Mouse (Mus musculus): ENCODE data around the gene Emc9.

The Emc9 gene

GRCm38 (mm10) chr14:55590748-55591330 is 5.7 kb upstream of the Emc9 start, which contains the start of gene Psme2:
TSS of gene Psme2 (minus strand) at chr14:55591113.
- DNase-seq (ENCODE audit: low read depth, low spot score), result peak; percentile 94

GRCm38 (mm10) chr14:55589771-55590448 is 4.8 kb upstream of the Emc9 start:
- no peak for DNase-seq (ENCODE audit: low read depth, low spot score)

- no peak for DNase-seq (ENCODE audit: low read depth, low spot score)
These were observed 4.2 kb upstream of the Emc9 start for GRCm38 (mm10) chr14:55589271-55589670.

- no peak for DNase-seq (ENCODE audit: low read depth, low spot score)
These were observed 1.0 kb upstream of the Emc9 start for GRCm38 (mm10) chr14:55586149-55586548.

- no peak for DNase-seq (ENCODE audit: low read depth, low spot score)
These were observed 461 bp upstream of the Emc9 start for GRCm38 (mm10) chr14:55585566-55585960.

GRCm38 (mm10) chr14:55584303-55584701 is 800 bp downstream of the Emc9 start:
- no peak for DNase-seq (ENCODE audit: low read depth, low spot score)

- DNase-seq (ENCODE audit: low read depth, low spot score), result no peak
These were observed 3.0 kb downstream of the Emc9 start for GRCm38 (mm10) chr14:55581981-55582681.

- DNase-seq (ENCODE audit: low read depth, low spot score), result no peak
These were observed 4.4 kb downstream of the Emc9 start for GRCm38 (mm10) chr14:55580731-55581130.

GRCm38 (mm10) chr14:55579511-55580496 is 5.3 kb downstream of the Emc9 start:
- DNase-seq (ENCODE audit: low read depth, low spot score), result no peak

- DNase-seq (ENCODE audit: low read depth, low spot score), result no peak
These were observed 6.3 kb downstream of the Emc9 start for GRCm38 (mm10) chr14:55578668-55579269.

- DNase-seq (ENCODE audit: low read depth, low spot score), result peak; percentile 65
These were observed 7.0 kb downstream of the Emc9 start, which contains the start of gene Psme1 for GRCm38 (mm10) chr14:55577871-55578667. TSS of gene Psme1 (plus strand) at chr14:55578123.

GRCm38 (mm10) chr14:55576376-55576775 is 8.7 kb downstream of the Emc9 start:
- no peak for DNase-seq (ENCODE audit: low read depth, low spot score)

- no peak for DNase-seq (ENCODE audit: low read depth, low spot score)
These were observed 9.4 kb downstream of the Emc9 start for GRCm38 (mm10) chr14:55575711-55576110.

GRCm38 (mm10) chr14:55575302-55575701 is 9.8 kb downstream of the Emc9 start, which contains the start of gene Fitm1:
TSS of gene Fitm1 (plus strand) at chr14:55575617.
- DNase-seq (ENCODE audit: low read depth, low spot score), result no peak

- DNase-seq (ENCODE audit: low read depth, low spot score), result no peak
These were observed 13.3 kb downstream of the Emc9 start for GRCm38 (mm10) chr14:55571760-55572159.

- no peak for DNase-seq (ENCODE audit: low read depth, low spot score)
These were observed 14.5 kb downstream of the Emc9 start for GRCm38 (mm10) chr14:55570588-55570987.

GRCm38 (mm10) chr14:55567496-55567895 is 17.6 kb downstream of the Emc9 start:
- no peak for DNase-seq (ENCODE audit: low read depth, low spot score)

GRCm38 (mm10) chr14:55565748-55566147 is 19.4 kb downstream of the Emc9 start:
- DNase-seq (ENCODE audit: low read depth, low spot score), result no peak

GRCm38 (mm10) chr14:55563249-55563648 is 21.9 kb downstream of the Emc9 start:
- no peak for DNase-seq (ENCODE audit: low read depth, low spot score)

GRCm38 (mm10) chr14:55561860-55562259 is 23.2 kb downstream of the Emc9 start:
- DNase-seq (ENCODE audit: low read depth, low spot score), result no peak
